Mouse (Mus musculus) midbrain, embryonic 11.5 days (tissue): ENCODE results near the gene Med24. TPM values are rescaled to one million over a fixed set of nuclear protein-coding genes. Genes with fewer than 3 reads are reported as not detected.
"Not testable (repeated sequence)": the region's sequence is repeated elsewhere in the genome, so short reads cannot be mapped to it uniquely, and the experiment has no call there.

Source experiments
- ATAC-seq: fragments of 200-750 bp; cut with Nextera tagmentation; 2 replicates; pipeline ENCODE4 v1.8.0; 2017; ENCODE audit warnings: moderate TSS enrichment, moderate library complexity; ENCODE audit not compliant: low FRiP score
- DNase-seq: peaks from one replicate; pipeline ENCODE4 v3.0.0; 2015; ENCODE audit warnings: low spot score; ENCODE audit errors: missing footprints
- H3K27ac ChIP-seq: fragments of 300-500 bp; sonication (generic); 2 replicates; pipeline ENCODE4 v1.5.1; 2014; ENCODE audit warnings: low read depth, low read length
- H3K27me3 ChIP-seq: fragments of 300-500 bp; sonication (generic); 2 replicates; pipeline ENCODE4 v1.6.1; 2014; ENCODE audit warnings: mild to moderate bottlenecking, low read length, moderate library complexity, mixed read lengths; ENCODE audit not compliant: control insufficient read depth, insufficient read depth
- H3K36me3 ChIP-seq: fragments of 300-500 bp; sonication (generic); 2 replicates; pipeline ENCODE4 v1.6.1; 2014; ENCODE audit warnings: mild to moderate bottlenecking, low read length, moderate library complexity, mixed read lengths; ENCODE audit not compliant: control insufficient read depth, insufficient read depth
- H3K4me1 ChIP-seq: fragments of 300-500 bp; sonication (generic); 2 replicates; pipeline ENCODE4 v1.6.1; 2014; ENCODE audit warnings: low read length; ENCODE audit not compliant: control insufficient read depth, insufficient read depth
- H3K4me2 ChIP-seq: fragments of 300-500 bp; sonication (generic); 2 replicates; pipeline ENCODE4 v1.6.1; 2014; ENCODE audit warnings: mild to moderate bottlenecking, moderate library complexity
- H3K4me3 ChIP-seq: fragments of 300-500 bp; sonication (generic); 2 replicates; pipeline ENCODE4 v1.5.1; 2014; ENCODE audit warnings: low read depth, low read length
- H3K9ac ChIP-seq: fragments of 300-500 bp; sonication (generic); 2 replicates; pipeline ENCODE4 v1.6.1; 2014; ENCODE audit warnings: low read length
- H3K9me3 ChIP-seq: fragments of 300-500 bp; sonication (generic); 2 replicates; pipeline ENCODE4 v1.6.1; 2016; ENCODE audit warnings: low read length; ENCODE audit not compliant: control insufficient read depth
- WGBS: fragments of 180-500 bp; shearing (Covaris S2); extraction: QIAGEN DNeasy Blood & Tissue Kit; methylation state at CpG from one replicate; pipeline ENCODE4 v1.1.7; 2014; 5-methylcytosine and 5-hydroxymethylcytosine counted together
- polyA plus RNA-seq: library from polyadenylated mRNA; unstranded; fragments of >200 nt; fragmentation: Nextera tagmentation; extraction: Ambion mirVana; gene quantifications from 2 replicates; pipeline ENCODE4 v1.2.1, GENCODE M21; 2014

The Med24 gene
- polyA plus RNA-seq, 1 experiment from 2014 or later, result 67.1 TPM

GRCm38 (mm10) chr11:98693201-98693600, 36.0 kb downstream of the Med24 start:
- H3K9ac ChIP-seq, result no peak overlapping the region
- no peak overlapping the region for H3K27ac ChIP-seq
- peaks cover 28% of the 10 kb centered on the region for H3K36me3 ChIP-seq
- H3K9me3 ChIP-seq, result no peaks in the 10 kb centered on the region
- DNase-seq (no peak), ATAC-seq (no peak)
- H3K4me3 ChIP-seq, result no peak overlapping the region
- H3K4me2 ChIP-seq, result no peak overlapping the region
- WGBS, result 81% methylated on average over 13 of the region's 13 CpGs
- H3K27me3 ChIP-seq, result no peaks in the 10 kb centered on the region
- H3K4me1 ChIP-seq, result no peaks in the 10 kb centered on the region

GRCm38 (mm10) chr11:98688009-98688408, 41.2 kb downstream of the Med24 start:
- 89% methylated on average over 8 of the region's 8 CpGs for WGBS

GRCm38 (mm10) chr11:98686976-98687375, 42.3 kb downstream of the Med24 start:
- no peak overlapping the region for H3K9ac ChIP-seq
- no peak overlapping the region for H3K4me3 ChIP-seq
- ATAC-seq (no peak), DNase-seq (peak; percentile 73)
- peaks cover 8% of the 10 kb centered on the region for H3K4me1 ChIP-seq
- no peaks in the 10 kb centered on the region for H3K9me3 ChIP-seq
- 91% methylated on average over 4 of the region's 4 CpGs for WGBS
- H3K4me2 ChIP-seq, result no peak overlapping the region
- H3K27me3 ChIP-seq, result no peaks in the 10 kb centered on the region
- no peak overlapping the region for H3K27ac ChIP-seq
- peaks cover 38% of the 10 kb centered on the region for H3K36me3 ChIP-seq

More at GRCm38 (mm10) chr11:98688009-98688408, 41.2 kb downstream of the Med24 start:
- DNase-seq (no peak), ATAC-seq (no peak)
- Histone ChIP-seq H3K4me1 (peaks cover 8% of the 10 kb centered on the region), H3K36me3 (peaks cover 38% of the 10 kb centered on the region), H3K27me3 (no peaks in the 10 kb centered on the region), H3K9ac (no peak overlapping the region), H3K27ac (no peak overlapping the region), H3K9me3 (no peaks in the 10 kb centered on the region), H3K4me3 (no peak overlapping the region), H3K4me2 (no peak overlapping the region)

GRCm38 (mm10) chr11:98685642-98686041, 43.6 kb downstream of the Med24 start:
- no peak overlapping the region for H3K9ac ChIP-seq
- H3K9me3 ChIP-seq, result no peaks in the 10 kb centered on the region
- ATAC-seq (no peak), DNase-seq (no peak)
- no peak overlapping the region for H3K27ac ChIP-seq
- peaks cover 27% of the 10 kb centered on the region for H3K36me3 ChIP-seq
- H3K4me1 ChIP-seq, result peaks cover 8% of the 10 kb centered on the region
- 92% methylated on average over 9 of the region's 9 CpGs for WGBS
- H3K27me3 ChIP-seq, result no peaks in the 10 kb centered on the region
- H3K4me3 ChIP-seq, result no peak overlapping the region
- no peak overlapping the region for H3K4me2 ChIP-seq

GRCm38 (mm10) chr11:98682811-98683210, 46.4 kb downstream of the Med24 start:
- no peak; the same call in 1 of the 2 replicates for ATAC-seq
- DNase-seq, result peak; percentile 92
- Histone ChIP-seq H3K9ac (peak overlapping the region; percentile 99), H3K4me3 (peak overlapping the region; percentile 99), H3K4me2 (peak overlapping the region; percentile 72), H3K27ac (peak overlapping the region; percentile 59; the same call in 1 of the 2 replicates), H3K27me3 (no peaks in the 10 kb centered on the region), H3K9me3 (no peaks in the 10 kb centered on the region), H3K36me3 (peaks cover 13% of the 10 kb centered on the region), H3K4me1 (peaks cover 8% of the 10 kb centered on the region)
- WGBS, result 2% methylated on average over 23 of the region's 23 CpGs

- Histone ChIP-seq H3K36me3 (peaks cover 6% of the 10 kb centered on the region), H3K4me2 (peak within 1 kb of the TSS; percentile 72), H3K4me3 (peak within 1 kb of the TSS; percentile 99), H3K9me3 (no peaks in the 10 kb centered on the region), H3K27me3 (no peaks in the 10 kb centered on the region), H3K9ac (peak within 1 kb of the TSS; percentile 99), H3K4me1 (peaks cover 8% of the 10 kb centered on the region), H3K27ac (peak within 1 kb of the TSS; percentile 59; the same call in 1 of the 2 replicates)
- DNase-seq (peak; percentile 100), ATAC-seq (peak; percentile 96)
- WGBS, result 5% methylated on average over 45 of the region's 45 CpGs
These were observed 47.2 kb downstream of the Med24 start, which contains the start of gene Psmd3 for GRCm38 (mm10) chr11:98681786-98682745. TSS of gene Psmd3 (plus strand) at chr11:98682554.

- Histone ChIP-seq H3K27me3 (no peaks in the 10 kb centered on the region), H3K27ac (no peak overlapping the region), H3K4me3 (no peak overlapping the region), H3K4me2 (no peak overlapping the region), H3K36me3 (0 out of 2 replicates have a peak, but pooled peaks cover 2% of the 10 kb centered on the region), H3K9ac (no peak overlapping the region), H3K4me1 (peaks cover 8% of the 10 kb centered on the region), H3K9me3 (no peaks in the 10 kb centered on the region)
- WGBS, result 79% methylated on average over 4 of the region's 4 CpGs
- DNase-seq, result no peak
- no peak for ATAC-seq
These were observed 48.0 kb downstream of the Med24 start for GRCm38 (mm10) chr11:98681186-98681585.

GRCm38 (mm10) chr11:98680595-98680994, 48.6 kb downstream of the Med24 start:
- H3K27me3 ChIP-seq, H3K36me3 ChIP-seq, H3K9me3 ChIP-seq, H3K4me1 ChIP-seq, DNase-seq, H3K4me2 ChIP-seq, H3K9ac ChIP-seq, H3K4me3 ChIP-seq, H3K27ac ChIP-seq, ATAC-seq: not testable (repeated sequence)
- WGBS, result 89% methylated on average over 4 of the region's 4 CpGs

GRCm38 (mm10) chr11:98680023-98680422, 49.2 kb downstream of the Med24 start:
- no peak for ATAC-seq
- no peak overlapping the region for H3K9ac ChIP-seq
- H3K27me3 ChIP-seq, result no peaks in the 10 kb centered on the region
- no peak overlapping the region for H3K4me2 ChIP-seq
- no peaks in the 10 kb centered on the region for H3K9me3 ChIP-seq
- no peaks in the 10 kb centered on the region for H3K36me3 ChIP-seq
- H3K4me3 ChIP-seq, result no peak overlapping the region
- no peak overlapping the region for H3K27ac ChIP-seq
- no peak for DNase-seq
- WGBS, result 100% methylated on average over 1 of the region's 1 CpGs
- H3K4me1 ChIP-seq, result peaks cover 8% of the 10 kb centered on the region
